Mouse (Mus musculus): ENCODE data around the gene Minpp1.

DNA sequence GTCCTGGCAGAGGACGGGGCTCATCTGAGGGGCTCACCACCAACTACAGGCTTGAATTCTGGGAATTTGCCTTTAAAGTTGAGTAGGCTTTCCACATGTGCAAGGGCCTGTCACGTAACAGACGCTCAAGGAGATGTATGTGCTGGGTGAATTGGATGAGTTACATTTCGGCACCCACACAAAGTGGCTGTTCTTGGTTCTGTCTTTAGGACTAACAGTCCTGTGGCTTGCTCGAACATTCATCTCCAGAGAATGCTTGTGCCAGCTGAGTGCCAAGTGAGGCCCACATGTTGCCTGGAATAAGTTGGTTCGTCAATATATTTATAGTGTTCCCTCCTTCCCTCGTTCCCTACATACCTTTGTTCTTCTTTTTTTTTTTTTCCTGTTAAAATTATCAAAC, 44.7 kb downstream of the Minpp1 start:
- no peak for TF ChIP-seq TAL1 (IDR thresholded peaks at IDR 0.05; ENCODE audit: low read length)
- TF ChIP-seq GATA1 (IDR thresholded peaks at IDR 0.05; ENCODE audit: low read length) = no peak

Data from erythroblast, embryonic 14.5 days (primary cell).